Mouse (Mus musculus): ENCODE data around the gene Cdk5rap2. TPM values are rescaled to one million over a fixed set of nuclear protein-coding genes. Genes with fewer than 3 reads are reported as not detected.

Cdk5rap2 gene
- polyA plus RNA-seq, 1 experiment from 2014 or later, result 25.6 TPM

Other genes with a start within 250 kb of the Cdk5rap2 start
- gene Megf9, start 124.6 kb upstream of the Cdk5rap2 start, polyA plus RNA-seq (2016; fragmentation: Nextera tagmentation; extraction: Ambion mirVana), result 14.2 and 14.5 TPM in 2 replicates

Data from forebrain, embryonic 10.5 days (tissue).